Comparison of ENCODE assay signal across 13 mouse cellular contexts in genomic region chr7:19952320-19952986, GRCm38 (mm10). TPM values are rescaled to one million over a fixed set of nuclear protein-coding genes. Genes with fewer than 3 reads are reported as not detected.
DNase-seq lines count a peak whose midpoint lies in the region; ATAC-seq and TF ChIP-seq lines count a peak whose summit lies in the region.
"Had no signal": no experiment of that assay in that cellular context is flagged by ENCODE, and none has a peak within 500 bp of the region (broad histone marks: within the 10 kb centered on the region; RNA-seq: fewer than 3 reads in every experiment).

No protein-coding gene starts in this region.

- no peak overlapping the region for H3K27ac ChIP-seq in kidney, adult 2 months (ENCODE audit: insufficient read depth, low read depth, low read length)
- H3K27ac ChIP-seq in kidney, embryonic 16.5 days (ENCODE audit: low read length), result no peak overlapping the region
- H3K27ac ChIP-seq in ES-Bruce4 (ENCODE audit: insufficient read depth, low read length), result peak overlapping the region; percentile 12; the same call in 1 of the 2 replicates
- H3K27ac ChIP-seq: limb, embryonic 15.5 days had no signal

- H3K4me2 ChIP-seq in kidney, embryonic 16.5 days (replicated peaks; ENCODE audit: low read depth, low read length), result no peak overlapping the region
- peak overlapping the region; percentile 25 for H3K4me2 ChIP-seq in myocyte (ENCODE audit: low read depth)
- H3K4me2 ChIP-seq: limb, embryonic 15.5 days had no signal

- no peak for TF ChIP-seq CTCF in kidney, adult 2 months (conservative IDR thresholded peaks at IDR 0.05; ENCODE audit: insufficient read depth, insufficient read length, low read depth, low read length)
- no peak for TF ChIP-seq CTCF in ES-Bruce4 (IDR thresholded peaks at IDR 0.05; ENCODE audit: low read depth, low read length)
- no peak for TF ChIP-seq CTCF in brain, embryonic 14.5 days (IDR thresholded peaks at IDR 0.05; ENCODE audit: borderline replicate concordance, extremely low read depth, insufficient read depth, insufficient read length)

- H3K36me3 ChIP-seq in kidney, adult 2 months (ENCODE audit: control insufficient read depth, insufficient read depth, low read length), result no peaks in the 10 kb centered on the region
- no peaks in the 10 kb centered on the region for H3K36me3 ChIP-seq in kidney, embryonic 16.5 days (ENCODE audit: insufficient read depth, low read length)
- no peaks in the 10 kb centered on the region for H3K36me3 ChIP-seq in ES-Bruce4 (ENCODE audit: control insufficient read depth, insufficient read depth, low read length, poor library complexity, severe bottlenecking)
- H3K36me3 ChIP-seq in myocyte (ENCODE audit: control insufficient read depth, insufficient read depth), result no peaks in the 10 kb centered on the region
- H3K36me3 ChIP-seq: limb, embryonic 15.5 days had no signal

- no peak overlapping the region for H3K9ac ChIP-seq in kidney, embryonic 16.5 days (replicated peaks; ENCODE audit: low read length)
- H3K9ac ChIP-seq in ES-Bruce4 (ENCODE audit: low read depth, poor library complexity, severe bottlenecking), result no peak overlapping the region
- H3K9ac ChIP-seq: limb, embryonic 15.5 days had no signal

- no peaks in the 10 kb centered on the region for H3K27me3 ChIP-seq in kidney, adult 2 months (replicated peaks; ENCODE audit: control insufficient read depth, insufficient read depth, low read length)
- H3K27me3 ChIP-seq in kidney, embryonic 16.5 days (ENCODE audit: insufficient read depth, low read length), result no peaks in the 10 kb centered on the region
- no peaks in the 10 kb centered on the region for H3K27me3 ChIP-seq in ES-Bruce4 (ENCODE audit: control insufficient read depth, insufficient read depth, low read length, poor library complexity, severe bottlenecking)
- H3K27me3 ChIP-seq in myocyte (ENCODE audit: control insufficient read depth, insufficient read depth, insufficient read length), result no peaks in the 10 kb centered on the region
- H3K27me3 ChIP-seq: limb, embryonic 15.5 days had no signal

- no peaks in the 10 kb centered on the region for H3K79me2 ChIP-seq in myocyte (ENCODE audit: control insufficient read depth, insufficient read depth)

- ATAC-seq in kidney, embryonic 16.5 days (ENCODE audit: low FRiP score, low TSS enrichment), result no peak
- ATAC-seq in CD4-positive, CD25-positive, alpha-beta regulatory T cell, adult 4 months, result no peak
- ATAC-seq: activated CD4-positive, CD25-positive, alpha-beta regulatory T cell, adult 4 months had no signal

- H3ac ChIP-seq in myocyte (ENCODE audit: control insufficient read depth, insufficient read length), result no peak overlapping the region

- H3K9me3 ChIP-seq in kidney, embryonic 16.5 days (ENCODE audit: low read length), result no peaks in the 10 kb centered on the region
- no peaks in the 10 kb centered on the region for H3K9me3 ChIP-seq in ES-Bruce4 (replicated peaks; ENCODE audit: control insufficient read depth, insufficient read depth, low read length, poor library complexity, severe bottlenecking)
- H3K9me3 ChIP-seq: limb, embryonic 15.5 days had no signal

- no peak for TF ChIP-seq POLR2A in kidney, adult 2 months (IDR thresholded peaks at IDR 0.05; ENCODE audit: low read depth, low read length)
- TF ChIP-seq POLR2A in ES-Bruce4 (IDR thresholded peaks at IDR 0.05; ENCODE audit: insufficient read depth, low read length), result no peak
- TF ChIP-seq POLR2A in brain, embryonic 14.5 days (IDR thresholded peaks at IDR 0.05; ENCODE audit: borderline replicate concordance, extremely low read depth, insufficient read depth, insufficient read length, poor library complexity, severe bottlenecking), result no peak
- no peak for TF ChIP-seq POLR2A in myocyte (IDR thresholded peaks at IDR 0.05; ENCODE audit: insufficient read length, low read depth)

- 53% methylated on average over 10 of the region's 10 CpGs for WGBS in kidney, adult 2 months
- WGBS in kidney, embryonic 16.5 days, result 67% methylated on average over 10 of the region's 10 CpGs

- peak; percentile 59 for DNase-seq in kidney, adult 2 months
- peak; percentile 4 for DNase-seq in brain, embryonic 14.5 days (ENCODE audit: low read depth)
- no peak for DNase-seq in layer of hippocampus, adult 9-10 months (ENCODE audit: low spot score)
- DNase-seq in cerebellum, postnatal 14 days, result no peak
- DNase-seq: cerebellum, postnatal 10 days; gastrocnemius, postnatal 14 days; heart, postnatal 14 days had no signal

- TF ChIP-seq EP300 in ES-Bruce4 (IDR thresholded peaks at IDR 0.05; ENCODE audit: insufficient read depth, low read depth, low read length), result no peak

- no peak overlapping the region for H3K4me3 ChIP-seq in kidney, adult 2 months (ENCODE audit: insufficient read depth, low read depth, low read length)
- no peak overlapping the region for H3K4me3 ChIP-seq in kidney, embryonic 16.5 days (ENCODE audit: low read length)
- H3K4me3 ChIP-seq in ES-Bruce4 (ENCODE audit: low read depth, low read length) (no peak overlapping the region), myocyte (no peak overlapping the region)
- H3K4me3 ChIP-seq: limb, embryonic 15.5 days had no signal

- no peaks in the 10 kb centered on the region for H3K4me1 ChIP-seq in kidney, adult 2 months (ENCODE audit: control insufficient read depth, insufficient read depth, low read length)
- H3K4me1 ChIP-seq in kidney, embryonic 16.5 days (ENCODE audit: insufficient read depth, low read length), result peaks cover 7% of the 10 kb centered on the region; the same call in 1 of the 2 replicates
- peaks cover 5% of the 10 kb centered on the region for H3K4me1 ChIP-seq in ES-Bruce4 (ENCODE audit: control insufficient read depth, insufficient read depth, low read length)
- H3K4me1 ChIP-seq: limb, embryonic 15.5 days had no signal

TF ChIP-seq in myocyte, 11 proteins besides CTCF, POLR2A, EP300 and RAD21:
- TF ChIP-seq E2F4 (IDR thresholded peaks at IDR 0.05; ENCODE audit: insufficient read depth) (no peak), CEBPB (IDR thresholded peaks at IDR 0.05; ENCODE audit: insufficient read depth, poor library complexity, severe bottlenecking) (peak; percentile 74), TCF3 (IDR thresholded peaks at IDR 0.05; ENCODE audit: insufficient read length, low read depth) (no peak), REST (IDR thresholded peaks at IDR 0.05; ENCODE audit: insufficient read depth, insufficient read length) (no peak)

RNA-seq across cellular contexts. Expression of gene Igsf23, which starts 1.9 kb away (rescaled TPM):
- polyA plus RNA-seq in kidney, adult 2 months (2012; rRNA removed), result 0.14 and 0.31 TPM in 2 replicates
- 0.21 TPM in 1 of 2 replicates, not detected in the other for polyA plus RNA-seq in kidney, embryonic 16.5 days (2015; fragmentation: Nextera tagmentation; extraction: Ambion mirVana)
- polyA plus RNA-seq in ES-Bruce4 (2011; ENCODE audit: insufficient read depth, insufficient read length, low read depth, missing spikeins), result 1.3 and 2.1 TPM in 2 replicates
- polyA plus RNA-seq in brain, embryonic 14.5 days (2012; rRNA removed), result not detected in 2 replicates
- polyA plus RNA-seq in myocyte (2012; fragmentation: generic; extraction: Trizol), result 0.11 TPM
- polyA plus RNA-seq in CD4-positive, CD25-positive, alpha-beta regulatory T cell, adult 4 months (2017; shearing (Covaris generic)), result 10 to 100 TPM; 11.1 to 17.6 TPM
- polyA plus RNA-seq: limb, embryonic 15.5 days had no signal

RNA-seq across cellular contexts. Expression of gene Ceacam20, which starts 12.8 kb away (rescaled TPM):
- 0.03 TPM in 1 of 2 replicates, not detected in the other for polyA plus RNA-seq in kidney, adult 2 months (2012; rRNA removed)
- polyA plus RNA-seq in kidney, embryonic 16.5 days (2015; fragmentation: Nextera tagmentation; extraction: Ambion mirVana), result not detected in 2 replicates
- 0.21 TPM in 1 of 2 replicates, not detected in the other for polyA plus RNA-seq in ES-Bruce4 (2011; ENCODE audit: insufficient read depth, insufficient read length, low read depth, missing spikeins)
- polyA plus RNA-seq in brain, embryonic 14.5 days (2012; rRNA removed), result not detected in 2 replicates
- not detected for polyA plus RNA-seq in myocyte (2012; fragmentation: generic; extraction: Trizol)
- polyA plus RNA-seq in CD4-positive, CD25-positive, alpha-beta regulatory T cell, adult 4 months (2017; shearing (Covaris generic)), result not detected
- polyA plus RNA-seq: activated CD4-positive, CD25-positive, alpha-beta regulatory T cell, adult 4 months; limb, embryonic 15.5 days had no signal

RNA-seq across cellular contexts. Expression of gene Pvr, which starts 31.5 kb away (rescaled TPM):
- polyA plus RNA-seq in kidney, adult 2 months (2012; rRNA removed), result 10.9 and 12.3 TPM in 2 replicates
- polyA plus RNA-seq in kidney, embryonic 16.5 days (2015; fragmentation: Nextera tagmentation; extraction: Ambion mirVana), result 11.8 and 16.0 TPM in 2 replicates
- 63.5 and 68.1 TPM in 2 replicates for polyA plus RNA-seq in ES-Bruce4 (2011; ENCODE audit: insufficient read depth, insufficient read length, low read depth, missing spikeins)
- 8.1 and 11.9 TPM in 2 replicates for polyA plus RNA-seq in brain, embryonic 14.5 days (2012; rRNA removed)
- 39.7 TPM for polyA plus RNA-seq in myocyte (2012; fragmentation: generic; extraction: Trizol)
- polyA plus RNA-seq in CD4-positive, CD25-positive, alpha-beta regulatory T cell, adult 4 months (2017; shearing (Covaris generic)), result 10 to 100 TPM; 22.2 to 24.7 TPM

RNA-seq across cellular contexts. Expression of gene Nlrp9b, which starts 38.8 kb away (rescaled TPM):
- not detected in 2 replicates for polyA plus RNA-seq in kidney, adult 2 months (2012; rRNA removed)
- polyA plus RNA-seq in kidney, embryonic 16.5 days (2015; fragmentation: Nextera tagmentation; extraction: Ambion mirVana), result not detected in 2 replicates
- 0.30 and 0.33 TPM in 2 replicates for polyA plus RNA-seq in ES-Bruce4 (2011; ENCODE audit: insufficient read depth, insufficient read length, low read depth, missing spikeins)
- not detected in 2 replicates for polyA plus RNA-seq in brain, embryonic 14.5 days (2012; rRNA removed)
- not detected for polyA plus RNA-seq in myocyte (2012; fragmentation: generic; extraction: Trizol)
- polyA plus RNA-seq in CD4-positive, CD25-positive, alpha-beta regulatory T cell, adult 4 months (2017; shearing (Covaris generic)), result not detected
- polyA plus RNA-seq: activated CD4-positive, CD25-positive, alpha-beta regulatory T cell, adult 4 months; limb, embryonic 15.5 days had no signal

Comparison
In these comparisons a context has a peak if more than half of its experiments do, and no peak if none do; other contexts are left out.
1. DNase-seq: peak in kidney, adult 2 months (single experiment) and brain, embryonic 14.5 days (single experiment); none in layer of hippocampus, adult 9-10 months (single experiment) and cerebellum, postnatal 14 days (0 of 2).